Mouse (Mus musculus) gastrocnemius, adult 2 months (tissue): ENCODE measurements around the gene Boll. TPM values are rescaled to one million over a fixed set of nuclear protein-coding genes. Genes with fewer than 3 reads are reported as not detected.

Source experiments
- DNase-seq: peaks from one replicate; pipeline ENCODE4 v3.0.0; 2022
- H3K27ac ChIP-seq: fragments of 200-600 bp; 2 replicates; pipeline ENCODE4 v1.8.1; 2022; ENCODE audit warnings: mild to moderate bottlenecking
- H3K4me3 ChIP-seq: fragments of 200-600 bp; 2 replicates; pipeline ENCODE4 v1.8.1; 2022; ENCODE audit warnings: mild to moderate bottlenecking, moderate library complexity
- CTCF ChIP-seq: fragments of 200-600 bp; IDR thresholded peaks from 2 replicates; pipeline ENCODE4 v1.8.1; 2022; ENCODE audit warnings: antibody characterized with exemption, mild to moderate bottlenecking, moderate library complexity
- intact Hi-C: fragments of 180-260 bp; cut with DNase I; formaldehyde crosslinking; loops from one replicate; pipeline ENCODE4 v1.15.1; 2025
- long read RNA-seq, 2 experiments: library from polyadenylated mRNA; stranded (forward); transcript quantifications; one replicate each; pipeline ENCODE4 v2.0.0; 2021
- total RNA-seq, 2 experiments: library from RNA; stranded (reverse); gene quantifications; 2 replicates each; pipeline ENCODE4 v1.2.3; 2021

Boll gene
- not detected for total RNA-seq
- long read RNA-seq, experiment 1: 0 reads
- long read RNA-seq, experiment 2: 0 reads

DNA sequence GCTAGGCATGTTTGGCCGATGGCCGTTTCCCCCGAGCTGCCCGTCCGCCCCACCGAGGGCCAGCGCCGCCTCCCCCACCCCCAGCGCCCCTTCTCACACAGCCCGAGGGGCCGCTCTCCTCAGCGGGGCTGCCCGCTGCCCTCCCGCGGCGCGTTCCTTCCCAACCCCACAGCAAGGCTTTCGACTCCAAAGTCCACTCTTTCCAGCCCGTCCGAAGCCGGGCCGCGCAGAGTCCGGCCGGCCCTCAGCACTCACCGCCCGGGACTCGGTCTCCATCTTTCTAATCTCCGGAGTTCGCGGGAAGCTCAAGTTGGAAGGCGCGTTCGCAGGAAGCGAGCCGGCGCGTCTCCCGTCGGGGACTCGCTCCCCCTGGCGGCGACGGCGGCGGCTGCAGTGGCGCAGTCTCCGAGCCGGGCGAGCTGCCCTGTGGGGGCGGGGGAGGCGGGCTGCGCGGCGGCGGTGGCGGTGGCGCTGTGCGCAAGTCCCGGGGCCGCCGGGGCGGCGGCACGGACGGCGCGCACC, at the start of gene Boll:
Gene Boll (minus strand): TSS at position 426 of the 522 bp plus-strand sequence.
- peak; percentile 77 for DNase-seq
- peak within 1 kb of the TSS; percentile 75 for H3K4me3 ChIP-seq
- TF ChIP-seq CTCF: peak; percentile 63
- H3K27ac ChIP-seq: no peak within 1 kb of the TSS
- intact Hi-C loops: loop anchor here (5.0 kb wide), 1 partner anchor 126 kb away; the partner anchor contains the start of gene Mars2

DNA sequence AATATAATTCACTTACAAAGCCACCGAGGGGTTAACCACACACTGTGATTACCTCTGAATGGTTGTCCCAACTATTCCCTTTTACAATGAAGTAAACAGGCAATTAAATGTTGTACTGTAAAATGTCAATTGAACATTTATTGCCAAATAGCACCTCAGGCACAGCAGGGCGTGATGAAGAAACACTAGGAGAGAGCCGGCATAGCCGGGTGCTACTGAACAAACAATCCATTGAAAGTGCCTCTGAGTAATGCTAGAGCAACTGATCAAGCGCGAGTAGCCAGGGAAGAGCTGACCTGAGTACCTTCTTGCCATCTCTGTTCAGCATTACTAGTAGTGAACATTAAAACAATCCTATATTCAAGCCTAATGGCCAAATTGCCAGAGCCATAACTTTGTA, 49.3 kb upstream of the Boll start:
- no peak for TF ChIP-seq CTCF
- no peak for DNase-seq
- Histone ChIP-seq H3K4me3 (no peak overlapping the region), H3K27ac (no peak overlapping the region)
- intact Hi-C loops: no loop called here

DNA sequence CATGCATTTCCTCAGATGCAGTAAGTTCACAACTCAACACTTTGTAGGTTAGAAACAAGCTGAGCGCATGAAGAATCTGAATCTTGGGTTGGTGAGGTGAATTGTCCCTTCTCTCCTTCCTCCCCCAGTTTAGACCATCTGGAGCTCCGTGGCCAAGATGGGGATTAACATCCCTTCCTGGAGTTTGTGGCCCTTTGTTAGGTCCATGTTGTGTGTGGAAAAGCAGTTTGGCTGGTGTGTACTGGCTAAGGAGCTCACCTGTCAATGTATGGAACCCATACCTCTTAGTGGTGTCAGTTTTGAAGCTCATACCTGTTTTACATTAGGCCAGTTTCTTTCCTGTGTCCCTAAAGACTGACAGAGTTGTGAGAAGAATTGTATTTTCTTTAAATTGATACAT, 47.8 kb upstream of the Boll start:
- intact Hi-C loops: no loop called here
- Histone ChIP-seq H3K4me3 (no peak overlapping the region), H3K27ac (no peak overlapping the region)
- no peak for DNase-seq
- no peak for TF ChIP-seq CTCF

DNA sequence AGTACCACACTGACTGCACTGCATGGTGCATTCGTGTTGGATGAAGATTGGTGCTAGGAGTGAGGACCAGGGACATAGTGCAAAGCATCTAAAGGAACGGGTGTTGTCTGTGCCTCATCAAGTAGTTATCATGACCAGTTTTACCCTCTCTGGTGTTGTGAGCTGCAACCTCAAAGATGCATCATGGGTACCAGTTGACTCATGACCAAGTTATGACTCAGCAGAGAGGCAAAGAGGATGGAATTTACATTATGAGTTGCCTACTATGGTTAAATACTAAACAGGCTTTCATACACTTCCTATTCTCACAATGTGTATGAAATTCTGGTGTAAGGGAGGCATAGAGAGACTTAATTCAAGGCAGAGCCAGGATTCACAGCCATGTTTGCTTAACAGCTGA, 47.4 kb upstream of the Boll start:
- Histone ChIP-seq H3K27ac (no peak overlapping the region), H3K4me3 (no peak overlapping the region)
- no peak for TF ChIP-seq CTCF
- intact Hi-C loops: no loop called here
- no peak for DNase-seq

DNA sequence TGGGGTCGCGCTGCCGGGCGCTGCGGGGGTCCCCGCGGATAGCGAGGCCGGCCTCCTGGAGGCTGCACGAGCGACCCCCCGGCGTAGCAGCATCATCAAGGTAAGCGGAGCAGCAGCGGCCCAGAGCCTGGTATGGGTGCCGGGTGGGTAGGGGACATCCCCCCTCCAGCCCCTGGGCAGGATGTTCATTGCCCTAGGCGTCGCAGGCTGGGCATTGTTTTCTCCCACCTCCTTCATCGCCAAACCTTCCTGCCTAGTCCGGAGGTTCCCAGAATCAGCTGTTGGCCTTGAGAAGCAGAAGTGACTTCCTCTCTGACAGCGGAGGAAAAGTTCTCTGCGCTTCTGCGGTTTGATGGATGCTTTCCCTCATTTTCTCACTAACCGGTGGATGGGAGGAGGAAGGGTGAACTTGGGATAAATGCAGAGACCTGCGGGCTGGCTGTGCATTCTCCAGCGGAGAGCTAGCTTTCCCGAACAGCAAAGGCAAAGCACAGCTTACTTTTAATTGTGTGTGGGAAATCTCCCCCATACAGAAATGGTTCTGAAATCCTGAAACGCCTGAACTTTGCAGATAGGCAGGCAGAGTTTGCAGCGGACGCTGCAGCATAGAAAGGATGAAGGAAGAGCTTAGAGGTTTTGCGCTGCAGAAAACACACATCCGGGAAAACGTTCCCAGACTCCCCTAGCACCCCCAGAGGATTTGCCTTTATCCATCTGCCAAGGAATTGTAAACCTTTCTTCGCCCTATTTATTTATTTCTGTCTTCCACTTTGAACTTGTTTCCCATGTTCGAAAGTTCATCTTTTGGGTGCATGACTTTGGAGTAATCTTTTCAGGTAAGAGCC, 43.5 kb upstream of the Boll start:
- DNase-seq: peak; percentile 44
- Histone ChIP-seq H3K27ac (peak overlapping the region; percentile 82), H3K4me3 (peak overlapping the region; percentile 94)
- intact Hi-C loops: loop anchor here (1.0 to 5.0 kb wide), 2 partner anchors 123 to 171 kb away; no protein-coding TSS in a partner anchor
- no peak for TF ChIP-seq CTCF

DNA sequence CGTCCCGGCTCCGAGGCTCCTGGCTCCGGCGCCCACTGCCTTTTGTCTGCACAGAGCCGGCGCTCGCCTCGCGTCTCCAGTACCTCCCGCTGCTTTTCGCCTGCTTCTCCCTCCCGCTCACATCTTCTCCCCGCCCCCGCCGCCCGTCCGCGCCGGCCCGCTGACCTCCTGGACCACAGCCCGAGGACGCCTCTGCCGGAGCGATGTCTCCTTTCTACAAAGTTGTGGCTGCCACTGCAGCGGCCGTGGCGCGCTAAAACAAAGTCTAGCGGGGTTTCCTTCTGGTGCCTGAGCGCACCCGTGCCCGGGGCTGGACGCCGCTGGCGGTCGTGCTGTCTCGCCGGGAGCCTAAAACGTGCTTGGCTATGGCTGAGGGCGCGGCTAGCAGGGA, 42.7 kb upstream of the Boll start:
- DNase-seq: peak; percentile 90
- Histone ChIP-seq H3K27ac (peak overlapping the region; percentile 82), H3K4me3 (peak overlapping the region; percentile 94)
- no peak for TF ChIP-seq CTCF
- intact Hi-C loops: loop anchor here (1.0 to 5.0 kb wide), 2 partner anchors 123 to 171 kb away; no protein-coding TSS in a partner anchor

DNA sequence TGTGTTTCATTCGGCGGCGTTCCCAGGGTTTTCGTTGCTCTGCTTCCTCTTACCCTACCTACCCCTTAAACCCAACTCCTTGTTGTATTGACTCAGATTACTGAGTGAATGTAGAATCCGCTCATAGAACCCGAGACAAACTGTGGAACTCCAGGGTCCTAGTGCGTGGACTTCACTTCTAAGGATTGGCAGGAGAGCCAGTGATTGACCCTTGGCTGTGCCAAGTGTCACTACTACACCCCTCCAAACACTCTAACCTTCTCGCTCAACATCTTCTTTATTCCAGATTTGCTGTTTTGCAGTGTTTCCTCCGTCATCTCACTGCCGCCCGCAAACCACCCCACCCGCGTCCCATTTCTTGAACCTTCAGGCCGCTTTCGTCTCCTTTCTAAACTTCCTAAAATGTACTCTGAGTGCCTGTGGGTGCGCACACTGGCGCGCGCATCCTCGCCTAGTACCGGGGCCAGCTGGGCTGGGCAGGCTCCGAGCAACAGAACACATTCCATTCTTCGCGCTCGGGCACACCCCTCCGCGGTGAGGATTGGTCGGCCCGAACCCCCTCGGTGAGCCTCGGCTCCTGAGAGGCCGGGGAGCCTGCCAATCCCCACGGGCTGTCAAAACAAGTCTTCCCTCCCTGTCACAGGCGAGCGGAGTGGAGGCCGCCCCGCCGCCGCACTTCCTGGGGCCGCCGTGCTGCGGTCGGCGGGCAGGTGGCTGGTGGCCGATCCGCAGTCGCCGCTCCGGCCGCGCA, 42.2 kb upstream of the Boll start, which contains the start of gene Plcl1:
Gene Plcl1 (plus strand): TSS at position 650 of the 751 bp plus-strand sequence.
- peak; percentile 98 for DNase-seq
- Histone ChIP-seq H3K4me3 (peak within 1 kb of the TSS; percentile 94), H3K27ac (peak within 1 kb of the TSS; percentile 82)
- TF ChIP-seq CTCF: no peak
- intact Hi-C loops: loop anchor here (1.0 to 5.0 kb wide), 4 partner anchors 124 to 469 kb away; no protein-coding TSS in a partner anchor

DNA sequence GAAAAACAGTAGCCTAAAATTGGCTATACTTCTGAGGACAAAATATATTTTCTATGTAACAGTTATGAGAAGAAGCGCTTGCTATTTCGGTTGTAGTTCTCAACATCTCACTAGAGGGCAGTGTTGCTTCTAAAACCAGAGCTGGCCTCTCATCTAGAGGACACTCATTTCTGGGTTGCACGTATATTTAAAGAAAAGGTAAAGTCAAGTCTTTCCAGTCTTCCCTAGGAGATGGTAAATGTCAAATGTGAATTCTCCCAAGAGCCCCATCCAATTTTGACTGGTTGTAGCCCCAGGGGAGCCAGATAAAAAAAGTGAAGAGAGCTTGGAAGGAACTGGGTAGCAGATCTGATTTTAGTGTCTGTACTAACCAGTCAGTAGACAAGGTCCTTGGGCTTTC, 41.2 kb upstream of the Boll start:
- peak; percentile 88 for TF ChIP-seq CTCF
- intact Hi-C loops: loop anchor here (1.0 to 2.0 kb wide), 2 partner anchors 434 to 470 kb away; no protein-coding TSS in a partner anchor
- Histone ChIP-seq H3K4me3 (peak overlapping the region; percentile 94), H3K27ac (peak overlapping the region; percentile 70; the same call in 1 of the 2 replicates)
- no peak for DNase-seq

DNA sequence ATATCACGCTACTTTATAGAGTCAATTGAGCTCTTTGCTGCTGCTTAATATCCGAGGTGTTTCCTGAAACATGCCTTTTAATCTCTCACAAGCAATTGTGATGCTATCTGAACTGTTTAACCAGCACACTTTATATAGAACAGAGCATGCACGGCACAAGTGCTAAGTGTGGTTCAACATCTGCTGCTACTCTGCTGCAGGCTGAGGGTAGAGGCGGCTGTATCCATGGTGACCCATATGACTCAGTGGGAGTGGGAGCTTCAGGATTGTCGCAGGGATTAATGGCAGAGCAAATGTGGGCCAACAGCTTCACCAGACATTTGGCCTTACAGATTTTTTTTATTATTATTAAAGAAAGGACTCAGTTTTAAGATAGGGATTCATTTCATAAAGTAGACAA, 36.6 kb upstream of the Boll start:
- no peak for DNase-seq
- no peak overlapping the region for H3K4me3 ChIP-seq
- H3K27ac ChIP-seq: no peak overlapping the region
- intact Hi-C loops: no loop called here
- TF ChIP-seq CTCF: no peak

DNA sequence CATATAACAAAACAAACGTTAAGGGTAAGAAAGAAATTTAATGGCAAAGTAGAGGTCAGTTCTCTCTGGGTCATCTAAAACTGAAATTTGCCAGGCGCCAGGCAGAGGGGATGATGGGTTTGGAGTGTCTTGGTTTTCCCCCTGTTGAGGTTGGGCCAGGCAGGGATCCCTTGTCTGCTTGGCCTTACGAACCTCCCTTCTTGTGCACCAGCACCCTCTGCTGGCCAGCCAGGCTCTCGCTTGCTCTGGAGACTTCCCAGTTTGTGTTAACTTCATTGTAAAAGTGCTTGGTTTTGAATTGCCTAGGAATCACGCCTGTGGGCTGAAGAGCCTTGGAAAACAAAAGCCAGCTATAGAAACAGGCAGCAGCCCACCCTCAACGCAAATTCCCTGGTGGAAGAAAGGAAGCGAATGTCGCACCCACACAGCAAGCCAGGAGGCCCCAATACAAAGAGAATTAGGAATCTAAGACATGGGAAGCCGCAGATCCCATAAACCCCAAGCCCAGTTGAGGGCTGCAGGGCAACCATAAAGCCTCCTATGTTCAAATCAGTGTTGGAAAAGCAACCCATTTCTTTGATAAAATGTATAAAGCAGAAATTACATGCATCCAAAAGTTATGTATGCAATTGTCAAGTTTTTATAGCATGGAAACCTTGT, 20.0 kb upstream of the Boll start:
- DNase-seq: peak; percentile 86
- Histone ChIP-seq H3K27ac (no peak overlapping the region), H3K4me3 (no peak overlapping the region)
- TF ChIP-seq CTCF: peak; percentile 93
- intact Hi-C loops: loop anchor here (1.0 to 5.0 kb wide), 2 partner anchors 81 to 144 kb away; no protein-coding TSS in a partner anchor

DNA sequence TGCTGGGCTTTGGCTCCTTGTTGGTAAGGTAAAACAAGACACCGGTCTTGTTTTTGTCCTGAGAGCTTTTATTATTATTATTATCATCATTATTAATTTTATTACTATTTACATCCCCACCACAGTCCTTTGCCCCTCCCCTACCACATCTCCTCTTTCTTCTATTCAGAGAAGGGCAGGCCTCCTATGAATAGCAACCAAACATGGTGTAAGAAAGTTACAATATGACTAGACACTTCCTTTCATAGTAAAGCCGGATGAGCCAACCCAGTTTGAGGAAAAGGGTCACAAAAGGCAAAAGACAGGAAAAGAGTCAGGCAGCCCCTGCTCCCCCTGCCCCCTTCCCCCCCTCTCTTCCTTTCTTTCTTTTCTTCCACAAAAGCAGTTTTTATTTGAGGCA, 17.3 kb upstream of the Boll start:
- intact Hi-C loops: loop anchor here (5.0 kb wide), 1 partner anchor 78 kb away; no protein-coding TSS in a partner anchor
- Histone ChIP-seq H3K4me3 (no peak overlapping the region), H3K27ac (no peak overlapping the region)
- no peak for DNase-seq
- no peak for TF ChIP-seq CTCF

DNA sequence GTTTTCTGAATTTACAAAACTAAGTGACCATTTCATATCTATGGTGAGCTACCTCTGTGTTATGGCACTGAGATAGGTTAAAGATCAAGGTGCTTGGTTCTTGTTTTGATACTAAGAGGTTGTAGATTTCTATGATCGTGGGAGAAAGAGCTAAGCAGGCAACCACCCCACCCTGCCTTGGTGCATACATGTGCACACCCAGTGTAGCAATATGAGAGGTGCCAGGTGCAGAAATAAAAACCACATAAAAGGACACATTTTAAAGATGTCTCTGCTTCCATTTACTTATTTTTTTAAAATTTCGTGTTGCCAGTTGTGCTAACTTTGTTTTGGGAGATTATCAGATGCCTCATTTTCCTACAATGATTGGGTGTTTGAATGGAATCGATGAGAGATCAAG, 9.4 kb upstream of the Boll start:
- intact Hi-C loops: no loop called here
- H3K27ac ChIP-seq: no peak overlapping the region
- H3K4me3 ChIP-seq: no peak overlapping the region
- TF ChIP-seq CTCF: no peak
- DNase-seq: no peak
